Mouse (Mus musculus): ENCODE data around the gene Dohh.

The Dohh gene

DNA sequence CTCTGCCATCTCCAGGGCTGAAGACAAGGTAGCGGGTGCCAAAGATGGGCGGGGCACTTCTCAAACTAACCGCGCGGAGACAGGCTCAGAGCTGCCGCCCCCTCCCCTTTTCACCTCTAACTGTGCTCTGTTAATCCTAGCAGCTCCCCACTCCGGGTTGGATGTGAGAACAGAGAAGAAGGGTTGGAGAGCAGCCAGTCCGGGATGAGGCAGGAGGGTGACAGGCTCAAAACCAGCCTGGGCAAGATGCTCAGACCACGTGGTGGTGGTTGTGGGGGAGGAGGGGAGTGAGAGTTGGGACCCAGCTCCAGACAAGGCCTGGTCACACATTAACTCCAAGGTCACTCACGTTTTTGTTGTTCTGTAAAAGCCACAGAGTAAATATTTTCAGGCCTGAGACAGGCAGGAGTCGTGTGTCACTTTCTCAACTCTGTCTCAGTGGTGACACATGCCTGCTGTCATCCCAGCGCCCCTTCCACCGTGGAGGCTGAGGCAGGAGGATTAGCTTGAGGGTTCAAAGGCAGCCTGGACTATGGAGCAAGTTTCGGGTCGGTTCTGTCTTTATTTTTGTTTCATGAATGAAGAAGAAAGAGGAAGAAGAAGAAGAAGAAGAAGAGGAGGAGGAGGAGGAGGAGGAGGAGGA is 47.4 kb downstream of the Dohh start:
- DNase-seq: peak; percentile 64

DNA sequence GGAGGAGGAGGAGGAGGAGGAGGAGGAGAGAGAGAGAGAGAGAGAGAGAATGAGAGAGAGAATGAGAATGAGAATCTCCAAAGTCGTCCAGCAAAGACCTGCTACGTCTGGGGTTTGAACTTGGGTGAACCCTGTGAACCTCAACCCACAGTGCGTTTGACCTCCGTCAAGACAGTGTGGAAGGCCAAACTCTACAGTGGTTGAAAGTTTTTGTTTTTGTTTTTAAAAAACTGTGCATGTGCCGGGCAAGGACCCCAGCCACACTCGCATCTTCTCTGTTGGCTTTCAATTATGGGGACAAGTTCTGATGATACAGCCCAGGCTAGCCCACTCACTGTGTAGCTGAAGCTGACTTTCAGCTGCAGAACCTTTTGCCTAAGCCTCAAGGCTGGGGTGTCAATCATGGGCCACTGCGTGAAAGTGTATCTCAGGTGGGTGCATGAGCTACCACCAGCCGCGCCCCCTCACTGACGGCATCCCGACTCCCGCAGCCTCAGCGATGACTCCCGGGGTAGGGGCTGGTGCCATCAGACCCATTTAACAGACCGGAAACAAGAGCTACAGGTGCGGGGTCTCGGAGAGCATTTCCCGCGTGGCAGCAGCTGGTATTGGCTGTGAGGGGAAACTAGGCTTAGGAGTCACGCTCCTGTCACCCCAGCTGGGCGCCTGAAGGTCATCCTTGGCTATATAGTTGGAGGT is 48.1 kb downstream of the Dohh start:
- DNase-seq: no peak

DNA sequence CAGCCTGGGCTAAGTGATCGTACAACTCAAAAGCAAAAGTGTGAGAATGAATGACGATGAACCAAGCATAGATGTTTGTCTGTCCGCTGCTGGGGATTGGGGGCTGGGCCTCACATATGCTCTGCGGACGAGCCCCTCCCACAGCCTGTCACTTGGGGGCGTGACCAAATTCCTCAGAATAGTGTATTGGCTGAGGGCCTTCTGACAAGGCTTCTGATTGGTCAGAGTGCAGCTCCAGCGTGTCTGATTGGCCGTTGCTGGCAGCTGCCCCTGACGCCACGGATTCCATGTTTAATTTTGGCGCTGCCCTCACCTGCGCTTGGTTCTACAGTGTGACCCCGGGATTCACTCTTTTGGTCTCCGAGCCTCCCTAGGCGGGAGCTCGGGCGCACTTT is 48.6 kb downstream of the Dohh start:
- peak; percentile 97 for DNase-seq

DNA sequence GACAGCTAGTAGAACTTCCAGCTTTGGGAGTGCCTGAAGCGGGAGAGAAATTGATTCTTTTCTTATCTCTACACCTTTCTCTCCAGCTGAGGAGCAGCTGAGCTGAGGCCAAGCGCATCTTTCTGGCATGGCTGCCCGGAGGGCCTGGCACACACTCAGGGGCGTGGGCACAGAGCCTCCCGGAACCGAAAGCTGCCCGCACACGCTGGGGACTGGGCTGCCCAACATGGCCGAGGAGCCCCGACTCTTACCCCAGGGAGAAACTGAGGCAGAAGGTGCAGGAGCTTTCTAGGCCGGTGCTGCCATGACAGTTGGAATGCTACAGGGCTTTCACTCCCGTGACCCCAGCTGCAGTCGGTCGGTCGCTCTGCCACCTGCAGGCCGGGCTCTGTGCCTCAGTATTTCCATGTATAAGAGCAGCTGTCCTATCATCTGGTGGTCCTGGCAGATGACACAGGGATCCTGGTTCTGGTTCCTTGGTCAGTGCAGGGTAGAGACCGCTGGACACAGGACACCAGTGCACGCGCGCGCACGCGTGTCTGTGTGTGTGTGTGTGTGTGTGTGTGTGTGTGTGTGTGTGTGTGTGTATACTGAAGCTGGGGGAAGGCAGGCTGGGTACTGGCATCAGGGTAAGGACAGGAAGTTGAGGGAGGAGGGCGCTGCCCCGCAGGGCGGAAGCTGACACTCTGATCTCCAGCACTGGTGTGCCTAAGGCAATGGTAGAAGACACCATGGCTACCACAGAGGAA is 49.5 kb downstream of the Dohh start:
- no peak for DNase-seq

DNA sequence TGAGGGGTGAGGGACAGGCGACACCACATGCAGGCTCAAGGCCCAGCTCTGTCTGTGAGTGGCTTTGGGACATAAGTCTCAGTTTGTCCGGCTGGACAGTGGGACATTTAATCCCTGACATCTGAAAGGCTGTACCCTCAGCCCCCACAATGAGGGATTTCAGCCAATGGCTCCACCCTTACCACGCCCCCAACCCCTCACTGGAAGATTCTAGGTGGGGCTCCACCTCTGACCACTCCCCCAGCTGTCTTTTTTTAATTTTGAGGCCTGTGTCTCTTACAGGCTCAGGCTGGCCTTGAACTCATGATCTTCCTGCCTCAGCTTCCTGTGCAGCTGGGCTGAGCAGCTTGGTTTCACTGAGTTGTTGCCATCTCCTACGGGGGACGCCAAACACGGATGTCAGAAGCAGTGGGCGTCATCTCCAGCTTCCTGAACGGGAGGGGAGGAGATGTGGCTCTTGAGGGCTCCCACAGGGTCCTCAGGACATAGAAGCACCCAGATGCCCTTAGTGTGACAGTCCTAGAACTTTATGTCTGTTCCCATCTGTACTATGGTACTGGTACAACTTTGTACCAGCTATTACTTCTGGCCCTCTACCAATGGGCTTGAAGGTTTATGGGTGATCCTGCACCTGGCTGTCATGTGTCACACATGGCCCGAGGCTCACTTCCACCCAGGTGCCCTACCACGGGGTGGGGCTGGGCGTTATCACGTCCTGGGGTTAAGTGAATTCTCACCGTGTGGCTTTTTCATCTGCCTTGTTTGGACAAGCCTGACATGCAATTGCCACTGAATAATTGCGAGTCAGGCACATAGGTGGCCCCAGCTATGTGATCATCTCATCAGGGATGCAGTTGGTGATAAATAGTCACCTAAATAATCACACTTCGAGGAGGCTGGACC is 50.4 kb downstream of the Dohh start:
- DNase-seq: no peak

DNA sequence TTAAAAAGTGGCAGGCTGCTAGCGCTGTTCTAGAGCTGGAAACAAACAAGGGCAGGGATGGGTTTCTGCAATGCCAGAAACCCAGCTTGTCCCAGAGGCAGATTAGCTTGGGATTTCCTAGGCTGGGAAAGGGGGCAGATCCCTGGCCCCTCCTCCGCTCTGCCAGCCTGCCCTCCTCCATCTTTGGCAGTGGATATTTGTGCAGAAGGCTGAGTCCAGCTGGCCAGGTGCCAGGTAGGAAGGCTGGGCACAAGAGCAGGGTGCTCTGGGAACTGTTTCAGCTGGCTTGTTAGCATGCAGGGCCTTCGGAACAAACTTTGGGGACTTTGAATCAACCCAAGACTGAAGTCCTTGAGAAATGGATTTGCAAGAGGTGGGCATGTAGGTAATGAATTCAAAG is 51.2 kb downstream of the Dohh start:
- DNase-seq: peak; percentile 70
